8 mouse cellular contexts compared by ENCODE assay signal in the genomic region with DNA sequence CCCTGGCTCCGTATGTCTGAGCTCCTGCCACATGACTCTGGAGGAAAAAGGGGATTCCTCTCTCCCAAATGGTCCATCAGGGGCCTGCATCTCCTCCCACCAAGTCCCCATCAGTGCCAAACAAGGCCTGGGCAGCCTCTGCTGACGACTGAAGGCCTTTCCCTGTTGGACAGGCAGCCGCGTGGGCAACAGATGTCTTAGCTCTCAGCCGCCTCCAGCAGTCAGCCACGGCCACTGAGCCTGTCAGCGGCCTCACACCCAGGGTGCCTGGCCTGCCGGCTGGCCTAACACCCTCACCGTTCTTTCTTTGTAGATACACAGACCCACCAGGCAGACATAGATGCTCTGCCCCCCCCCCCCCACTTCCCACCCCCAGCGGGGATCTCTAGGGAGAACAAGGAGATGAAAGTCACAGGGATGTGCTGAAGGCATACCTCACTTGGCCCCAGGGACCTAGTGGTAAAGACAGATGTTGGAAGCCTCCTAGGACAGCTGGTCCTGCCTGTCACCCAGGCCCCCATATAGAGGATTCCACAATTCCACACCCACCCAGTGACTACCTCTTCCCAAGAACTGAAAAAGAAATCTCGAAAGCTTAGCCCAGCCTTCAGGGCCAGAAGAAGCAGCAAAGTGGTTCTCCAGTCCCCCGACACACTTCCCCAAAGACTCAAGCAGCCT. TPM values are rescaled to one million over a fixed set of nuclear protein-coding genes. Genes with fewer than 3 reads are reported as not detected.
DNase-seq lines count a peak whose midpoint lies in the region; ATAC-seq and TF ChIP-seq lines count a peak whose summit lies in the region.

No protein-coding gene starts in this region.

- peak overlapping the region; percentile 84 for H3K4me2 ChIP-seq in stomach, postnatal 0 days (replicated peaks; ENCODE audit: low read depth)

- H3K4me1 ChIP-seq in hindbrain, embryonic 10.5 days (replicated peaks) = peaks cover 44% of the 10 kb centered on the region
- H3K4me1 ChIP-seq in stomach, postnatal 0 days (replicated peaks; ENCODE audit: control insufficient read depth, insufficient read depth) = peaks cover 10% of the 10 kb centered on the region

- peaks cover 41% of the 10 kb centered on the region for H3K27me3 ChIP-seq in hindbrain, embryonic 10.5 days (ENCODE audit: insufficient read depth, poor library complexity, severe bottlenecking)
- H3K27me3 ChIP-seq in stomach, postnatal 0 days (ENCODE audit: control insufficient read depth, insufficient read depth, low read length) = no peaks in the 10 kb centered on the region

- DNase-seq in adrenal gland, adult (ENCODE audit: inconsistent age in 2 of 2, low spot score in 1 of 2) = peak; percentile 6 to 28
- DNase-seq in adrenal gland, adult 18-20 months (ENCODE audit: low spot score in 2 of 2) = no peak
- peak; percentile 52 for DNase-seq in embryo, embryonic 9.5 days (ENCODE audit: extremely low spot score)
- DNase-seq in hindbrain, embryonic 10.5 days (ENCODE audit: low spot score) = peak; percentile 54
- peak; percentile 85 for DNase-seq in lung, postnatal 10 days
- no peak for DNase-seq in stomach, postnatal 0 days (ENCODE audit: low spot score)
- DNase-seq in right cerebral cortex, postnatal 4 days = no peak

- peak overlapping the region; percentile 67 for H3K4me3 ChIP-seq in hindbrain, embryonic 10.5 days
- peak overlapping the region; percentile 57 for H3K4me3 ChIP-seq in stomach, postnatal 0 days (ENCODE audit: low read depth, low read length)

- peak overlapping the region; percentile 78 for H3K9ac ChIP-seq in stomach, postnatal 0 days (ENCODE audit: low read length)

- peak overlapping the region; percentile 87 for H3K27ac ChIP-seq in hindbrain, embryonic 10.5 days
- H3K27ac ChIP-seq in stomach, postnatal 0 days (replicated peaks) = peak overlapping the region; percentile 88

- H3K36me3 ChIP-seq in hindbrain, embryonic 10.5 days = no peaks in the 10 kb centered on the region
- no peaks in the 10 kb centered on the region for H3K36me3 ChIP-seq in stomach, postnatal 0 days (ENCODE audit: control insufficient read depth, insufficient read depth, low read length)

- no peaks in the 10 kb centered on the region for H3K9me3 ChIP-seq in hindbrain, embryonic 10.5 days
- H3K9me3 ChIP-seq in stomach, postnatal 0 days (ENCODE audit: control insufficient read depth, low read length) = no peaks in the 10 kb centered on the region

- peak; percentile 28; the same call in 1 of the 2 replicates for ATAC-seq in stomach, postnatal 0 days (ENCODE audit: low FRiP score, low TSS enrichment)
- ATAC-seq in monocyte, adult 5-6 weeks (replicated peaks; ENCODE audit: insufficient number of reproducible peaks, low FRiP score, low TSS enrichment, poor library complexity, severe bottlenecking) = no peak

- no peak for TF ChIP-seq CTCF in stomach, postnatal 0 days (IDR thresholded peaks at IDR 0.05; ENCODE audit: low read depth)

- no peak for TF ChIP-seq EP300 in stomach, postnatal 0 days (optimal IDR thresholded peaks at IDR 0.05)

- 26% methylated on average over 12 of the region's 12 CpGs for WGBS in hindbrain, embryonic 10.5 days
- WGBS in stomach, postnatal 0 days = 33% methylated on average over 12 of the region's 12 CpGs

RNA-seq across cellular contexts. Expression of gene Pdlim4, which starts 1.4 kb away (rescaled TPM):
- 1 to 10 TPM; 7.0 to 7.6 TPM for total RNA-seq in adrenal gland, adult 18-20 months (2021)
- 54.3 and 60.9 TPM in 2 replicates for polyA plus RNA-seq in hindbrain, embryonic 10.5 days (2016; fragmentation: Nextera tagmentation; extraction: Ambion mirVana)
- 55.5 and 58.6 TPM in 2 replicates for polyA plus RNA-seq in stomach, postnatal 0 days (2015; fragmentation: Nextera tagmentation; extraction: Ambion mirVana)
- 0.29 to 1.6 TPM in 2 of 3 replicates, not detected in the other for total RNA-seq in monocyte, adult 5-6 weeks (2017)

RNA-seq across cellular contexts. Expression of gene P4ha2, which starts 32.4 kb away (rescaled TPM):
- 10 to 100 TPM; 40.8 to 64.8 TPM for total RNA-seq in adrenal gland, adult 18-20 months (2021)
- 22.7 and 25.0 TPM in 2 replicates for polyA plus RNA-seq in hindbrain, embryonic 10.5 days (2016; fragmentation: Nextera tagmentation; extraction: Ambion mirVana)
- 28.4 and 30.2 TPM in 2 replicates for polyA plus RNA-seq in stomach, postnatal 0 days (2015; fragmentation: Nextera tagmentation; extraction: Ambion mirVana)
- total RNA-seq in monocyte, adult 5-6 weeks (2017) = not detected in 3 replicates

RNA-seq across cellular contexts. Expression of gene Slc22a4, which starts 39.6 kb away (rescaled TPM):
- 1 to 10 TPM; 7.4 to 7.8 TPM for total RNA-seq in adrenal gland, adult 18-20 months (2021)
- 1.2 and 2.2 TPM in 2 replicates for polyA plus RNA-seq in hindbrain, embryonic 10.5 days (2016; fragmentation: Nextera tagmentation; extraction: Ambion mirVana)
- 2.1 and 2.5 TPM in 2 replicates for polyA plus RNA-seq in stomach, postnatal 0 days (2015; fragmentation: Nextera tagmentation; extraction: Ambion mirVana)
- total RNA-seq in monocyte, adult 5-6 weeks (2017) = 0.78 to 2.1 TPM (median 1.1 TPM) in 3 replicates

Comparison
In these comparisons a context has a peak if more than half of its experiments do, and no peak if none do; other contexts are left out.
1. DNase-seq: peak in adrenal gland, adult (2 of 2), embryo, embryonic 9.5 days (single experiment), hindbrain, embryonic 10.5 days (single experiment) and lung, postnatal 10 days (single experiment); none in adrenal gland, adult 18-20 months (0 of 2), stomach, postnatal 0 days (single experiment) and right cerebral cortex, postnatal 4 days (single experiment).
2. RNA of gene P4ha2, which starts 32.4 kb away (total RNA-seq): 40.8 to 64.8 TPM in adrenal gland, adult 18-20 months; not detected in monocyte, adult 5-6 weeks; every median in the first group is over 10 times any median in the second.